Mouse (Mus musculus) ES-E14 (cell line): ENCODE measurements around the gene Ephb1.

Source experiments
- HCFC1 ChIP-seq: IDR thresholded peaks from 2 replicates; pipeline ENCODE4 v1.6.1; 2012; ENCODE audit warnings: low read length, inconsistent platforms, borderline replicate concordance; ENCODE audit not compliant: insufficient read depth
- ZNF384 ChIP-seq: IDR thresholded peaks from 2 replicates; pipeline ENCODE4 v1.6.1; 2012; ENCODE audit warnings: low read depth, low read length, inconsistent platforms

- no peak for TF ChIP-seq ZNF384
- no peak for TF ChIP-seq HCFC1
Measured at GRCm38 (mm10) chr9:101915082-101915481, 439.4 kb downstream of the Ephb1 start.
